Mouse (Mus musculus) cerebellum, adult 2 months (tissue): ENCODE data around the gene Prr23a2. TPM values are rescaled to one million over a fixed set of nuclear protein-coding genes. Genes with fewer than 3 reads are reported as not detected.
"Not testable (repeated sequence)": the region's sequence is repeated elsewhere in the genome, so short reads cannot be mapped to it uniquely, and the experiment has no call there.

Experiments used
- DNase-seq, 2 experiments: peaks; one replicate each; pipeline ENCODE4 v3.0.0; 2021
- H3K27ac ChIP-seq: fragments of 200-500 bp; 2 replicates; pipeline ENCODE4 v1.5.1; 2012; ENCODE audit warnings: low read length, control low read depth, inconsistent platforms; ENCODE audit not compliant: insufficient read depth
- H3K27me3 ChIP-seq: fragments of 200-500 bp; 2 replicates; pipeline ENCODE4 v1.6.1; 2012; ENCODE audit warnings: inconsistent platforms, mild to moderate bottlenecking, low read length, moderate library complexity; ENCODE audit not compliant: control insufficient read depth, insufficient read depth
- H3K4me1 ChIP-seq: fragments of 200-500 bp; 2 replicates; pipeline ENCODE4 v1.6.1; 2011; ENCODE audit warnings: low read length; ENCODE audit not compliant: control insufficient read depth, insufficient read depth
- H3K4me3 ChIP-seq: fragments of 200-500 bp; replicated peaks from 2 replicates; pipeline ENCODE3; 2011; ENCODE audit warnings: mild to moderate bottlenecking, low read depth, low read length, control low read depth; ENCODE audit not compliant: insufficient read depth
- CTCF ChIP-seq: fragments of 200-500 bp; IDR thresholded peaks from 2 replicates; pipeline ENCODE4 v1.5.1; 2011; ENCODE audit warnings: low read depth, mild to moderate bottlenecking, control low read depth, low read length, moderate library complexity, borderline replicate concordance; ENCODE audit not compliant: insufficient read depth
- POLR2A ChIP-seq: fragments of 200-500 bp; IDR thresholded peaks from 2 replicates; pipeline ENCODE4 v1.6.1; 2011; ENCODE audit warnings: low read length, control low read depth, borderline replicate concordance; ENCODE audit not compliant: insufficient read depth
- WGBS: fragments of 180-500 bp; shearing (Covaris S2); methylation state at CpG from one replicate; pipeline ENCODE4 v1.1.7; 2018; 5-methylcytosine and 5-hydroxymethylcytosine counted together
- polyA plus RNA-seq: library from polyadenylated mRNA; depleted of rRNA; stranded (reverse); fragments of >200 nt; gene quantifications from 2 replicates; pipeline ENCODE4 v1.2.3, GENCODE M21; 2012; rRNA removed

Prr23a2 gene
- not detected in 2 replicates for polyA plus RNA-seq

- Histone ChIP-seq H3K4me3 (no peak within 1 kb of the TSS), H3K27me3 (no peaks in the 10 kb centered on the region), H3K4me1 (no peaks in the 10 kb centered on the region), H3K27ac (no peak within 1 kb of the TSS)
- 83% methylated on average over 18 of the region's 18 CpGs for WGBS
- no peak for DNase-seq
- no peak for TF ChIP-seq POLR2A
These were observed at the start of gene Prr23a2 for GRCm38 (mm10) chr9:98856210-98856609. Prr23a2 (plus strand) TSS chr9:98856494.

- DNase-seq: no peak
- TF ChIP-seq CTCF: no peak
- no peak for TF ChIP-seq POLR2A
- WGBS: 76% methylated on average over 8 of the region's 8 CpGs
- no peak overlapping the region for H3K27ac ChIP-seq
- no peaks in the 10 kb centered on the region for H3K27me3 ChIP-seq
- no peaks in the 10 kb centered on the region for H3K4me1 ChIP-seq
- no peak overlapping the region for H3K4me3 ChIP-seq
These were observed 48.7 kb upstream of the Prr23a2 start for GRCm38 (mm10) chr9:98807631-98808030.

- peak in 1 of 2 experiments; percentile 17 for DNase-seq
- not testable (repeated sequence) for H3K27me3 ChIP-seq, H3K27ac ChIP-seq, H3K4me3 ChIP-seq, H3K4me1 ChIP-seq
- WGBS: 55% methylated on average over 2 of the region's 2 CpGs
These were observed 46.8 kb upstream of the Prr23a2 start for GRCm38 (mm10) chr9:98809526-98809925.

- WGBS: 50% methylated on average over 3 of the region's 3 CpGs
- TF ChIP-seq POLR2A: no peak
- no peak for TF ChIP-seq CTCF
- H3K27ac ChIP-seq: no peak overlapping the region
These were observed 40.2 kb upstream of the Prr23a2 start for GRCm38 (mm10) chr9:98816066-98816465.

GRCm38 (mm10) chr9:98817592-98817991, 38.7 kb upstream of the Prr23a2 start:
- TF ChIP-seq CTCF (no peak), POLR2A (no peak)
- Histone ChIP-seq H3K4me1 (no peaks in the 10 kb centered on the region), H3K27ac (no peak overlapping the region), H3K4me3 (no peak overlapping the region), H3K27me3 (no peaks in the 10 kb centered on the region)
- 86% methylated on average over 7 of the region's 7 CpGs for WGBS
- no peak for DNase-seq

More at GRCm38 (mm10) chr9:98816066-98816465, 40.2 kb upstream of the Prr23a2 start:
- DNase-seq: no peak
- Histone ChIP-seq H3K4me3 (no peak overlapping the region), H3K27me3 (no peaks in the 10 kb centered on the region), H3K4me1 (no peaks in the 10 kb centered on the region)

- TF ChIP-seq CTCF (no peak), POLR2A (no peak)
- Histone ChIP-seq H3K27ac (no peak overlapping the region), H3K27me3 (no peaks in the 10 kb centered on the region), H3K4me3 (no peak overlapping the region), H3K4me1 (no peaks in the 10 kb centered on the region)
- WGBS: 82% methylated on average over 5 of the region's 5 CpGs
- DNase-seq: no peak
These were observed 37.3 kb upstream of the Prr23a2 start for GRCm38 (mm10) chr9:98818971-98819370.

GRCm38 (mm10) chr9:98819481-98819880, 36.8 kb upstream of the Prr23a2 start:
- Histone ChIP-seq H3K27ac (no peak overlapping the region), H3K27me3 (no peaks in the 10 kb centered on the region), H3K4me3 (no peak overlapping the region), H3K4me1 (no peaks in the 10 kb centered on the region)
- no peak for DNase-seq
- no peak for TF ChIP-seq POLR2A
- WGBS: 100% methylated on average over 2 of the region's 2 CpGs

- H3K27me3 ChIP-seq: no peaks in the 10 kb centered on the region
- DNase-seq: no peak
- H3K4me1 ChIP-seq: no peaks in the 10 kb centered on the region
- no peak overlapping the region for H3K27ac ChIP-seq
- H3K4me3 ChIP-seq: no peak overlapping the region
- 87% methylated on average over 4 of the region's 4 CpGs for WGBS
- TF ChIP-seq CTCF (no peak), POLR2A (no peak)
These were observed 35.8 kb upstream of the Prr23a2 start for GRCm38 (mm10) chr9:98820461-98820860.

GRCm38 (mm10) chr9:98821067-98821466, 35.2 kb upstream of the Prr23a2 start:
- Histone ChIP-seq H3K27ac (no peak overlapping the region), H3K27me3 (no peaks in the 10 kb centered on the region), H3K4me1 (no peaks in the 10 kb centered on the region), H3K4me3 (no peak overlapping the region)
- no peak for TF ChIP-seq CTCF
- TF ChIP-seq POLR2A: no peak
- DNase-seq: no peak

GRCm38 (mm10) chr9:98823805-98824204, 32.5 kb upstream of the Prr23a2 start:
- no peak overlapping the region for H3K27ac ChIP-seq
- no peaks in the 10 kb centered on the region for H3K4me1 ChIP-seq
- WGBS: 87% methylated on average over 7 of the region's 7 CpGs
- TF ChIP-seq POLR2A (no peak), CTCF (no peak)
- no peaks in the 10 kb centered on the region for H3K27me3 ChIP-seq
- no peak for DNase-seq
- no peak overlapping the region for H3K4me3 ChIP-seq
